Mouse (Mus musculus) intestine, postnatal 0 days (tissue): ENCODE measurements around the gene Fbxo36. TPM values are rescaled to one million over a fixed set of nuclear protein-coding genes. Genes with fewer than 3 reads are reported as not detected.

Experiments
- ATAC-seq: fragments of 200-750 bp; cut with Nextera tagmentation; 2 replicates; pipeline ENCODE4 v1.8.0; 2017; ENCODE audit warnings: mild to moderate bottlenecking, moderate TSS enrichment, moderate library complexity
- H3K27ac ChIP-seq: fragments of 300-500 bp; sonication (generic); 2 replicates; pipeline ENCODE4 v1.5.1; 2014; ENCODE audit warnings: mild to moderate bottlenecking, low read depth, low read length, moderate library complexity
- H3K27me3 ChIP-seq: fragments of 300-500 bp; sonication (generic); replicated peaks from 2 replicates; pipeline ENCODE4 v1.6.1; 2014; ENCODE audit warnings: low read length, mixed read lengths; ENCODE audit not compliant: control insufficient read depth, insufficient read depth
- H3K36me3 ChIP-seq: fragments of 300-500 bp; sonication (generic); 2 replicates; pipeline ENCODE4 v1.6.1; 2014; ENCODE audit warnings: mild to moderate bottlenecking, moderate library complexity; ENCODE audit not compliant: control insufficient read depth, insufficient read depth
- H3K4me1 ChIP-seq: fragments of 300-500 bp; sonication (generic); replicated peaks from 2 replicates; pipeline ENCODE4 v1.6.1; 2014; ENCODE audit warnings: antibody characterized with exemption, low read length, mixed read lengths; ENCODE audit not compliant: control insufficient read depth, insufficient read depth
- H3K4me2 ChIP-seq: fragments of 300-500 bp; sonication (generic); replicated peaks from 2 replicates; pipeline ENCODE4 v1.6.1; 2014; ENCODE audit warnings: low read depth, mild to moderate bottlenecking, moderate library complexity
- H3K4me3 ChIP-seq: fragments of 300-500 bp; sonication (generic); 2 replicates; pipeline ENCODE4 v1.5.1; 2014; ENCODE audit warnings: low read depth, low read length
- H3K9ac ChIP-seq: fragments of 300-500 bp; sonication (generic); 2 replicates; pipeline ENCODE4 v1.6.1; 2014; ENCODE audit warnings: mild to moderate bottlenecking, low read depth, low read length
- H3K9me3 ChIP-seq: fragments of 300-500 bp; sonication (generic); 2 replicates; pipeline ENCODE4 v1.6.1; 2016; ENCODE audit warnings: mixed run types; ENCODE audit not compliant: control insufficient read depth
- CTCF ChIP-seq: sonication (generic); IDR thresholded peaks from 2 replicates; pipeline ENCODE4 v1.5.1; 2016; ENCODE audit warnings: low read depth, mild to moderate bottlenecking, control low read depth, antibody characterized with exemption, moderate library complexity
- WGBS: fragments of 180-500 bp; shearing (Covaris S2); extraction: QIAGEN DNeasy Blood & Tissue Kit; methylation state at CpG from one replicate; pipeline ENCODE4 v1.1.7; 2014; 5-methylcytosine and 5-hydroxymethylcytosine counted together
- polyA plus RNA-seq: library from polyadenylated mRNA; unstranded; fragments of >200 nt; fragmentation: Nextera tagmentation; extraction: Ambion mirVana; gene quantifications from 2 replicates; pipeline ENCODE4 v1.2.1, GENCODE M21; 2015

Gene Fbxo36
- polyA plus RNA-seq, 1 experiment from 2014 or later: 14.4 TPM

DNA sequence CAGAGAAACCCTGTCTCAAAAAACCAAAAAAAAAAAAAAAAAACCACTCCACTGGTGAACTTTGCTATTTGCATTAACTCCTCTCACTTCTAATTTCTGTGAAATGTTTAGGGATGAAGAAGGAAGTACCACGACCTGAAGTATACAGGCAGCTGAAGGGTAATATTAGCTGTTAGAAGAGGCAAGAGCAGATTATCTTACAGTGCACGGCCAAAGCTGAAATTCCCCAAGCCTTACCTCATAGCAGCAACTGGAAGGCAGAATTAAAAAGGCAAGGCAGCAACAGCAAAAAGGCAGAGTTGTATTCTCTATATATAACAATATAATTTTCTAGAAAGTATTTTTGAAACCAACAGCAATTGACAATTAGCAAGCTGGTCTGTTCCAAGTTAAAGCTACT lies 14.6 kb upstream of the Fbxo36 start:
- WGBS: 25% methylated on average over 2 of the region's 2 CpGs
- H3K4me2 ChIP-seq: no peak overlapping the region
- no peak for TF ChIP-seq CTCF

GRCm38 (mm10) chr1:84837523-84838145 lies 2.0 kb upstream of the Fbxo36 start:
- WGBS: 5% methylated on average over 20 of the region's 20 CpGs
- H3K4me1 ChIP-seq: no peaks in the 10 kb centered on the region
- H3K36me3 ChIP-seq: no peaks in the 10 kb centered on the region; the same call in 1 of the 2 replicates
- no peaks in the 10 kb centered on the region for H3K27me3 ChIP-seq
- H3K4me2 ChIP-seq: peak overlapping the region; percentile 76
- peak overlapping the region; percentile 97 for H3K4me3 ChIP-seq
- peak overlapping the region; percentile 99 for H3K9ac ChIP-seq
- H3K27ac ChIP-seq: peak overlapping the region; percentile 99
- H3K9me3 ChIP-seq: no peaks in the 10 kb centered on the region
- ATAC-seq: no peak
- no peak for TF ChIP-seq CTCF

More for the DNA sequence above, 14.6 kb upstream of the Fbxo36 start:
- Histone ChIP-seq H3K27me3 (no peaks in the 10 kb centered on the region), H3K9ac (no peak overlapping the region), H3K27ac (no peak overlapping the region), H3K36me3 (peaks cover 10% of the 10 kb centered on the region; the same call in 1 of the 2 replicates), H3K9me3 (no peaks in the 10 kb centered on the region), H3K4me3 (no peak overlapping the region), H3K4me1 (no peaks in the 10 kb centered on the region)
- no peak for ATAC-seq

DNA sequence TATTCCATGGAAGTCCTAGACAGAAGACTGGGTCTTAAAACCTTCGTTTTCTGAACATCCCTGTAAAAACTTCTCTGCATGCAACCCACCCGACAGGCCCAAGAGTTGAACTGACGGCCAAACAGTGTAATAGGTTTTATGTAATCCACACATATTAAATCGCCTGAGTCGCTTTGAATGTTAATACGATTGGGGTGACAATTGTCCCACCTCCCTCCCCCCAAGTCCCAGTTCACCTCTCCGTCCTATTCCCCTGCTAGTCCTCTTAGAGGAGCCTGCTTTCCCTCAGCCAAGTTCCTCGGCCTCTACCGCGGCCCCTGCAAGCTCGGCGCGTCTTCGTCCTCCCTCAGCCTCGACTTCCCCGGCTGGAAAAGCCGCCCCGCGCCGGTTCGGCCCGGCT lies 1.5 kb upstream of the Fbxo36 start:
- no peaks in the 10 kb centered on the region for H3K4me1 ChIP-seq
- TF ChIP-seq CTCF: no peak
- H3K9ac ChIP-seq: peak overlapping the region; percentile 99
- H3K27ac ChIP-seq: peak overlapping the region; percentile 99
- peak overlapping the region; percentile 97 for H3K4me3 ChIP-seq
- WGBS: 1% methylated on average over 22 of the region's 22 CpGs
- no peaks in the 10 kb centered on the region for H3K27me3 ChIP-seq
- H3K36me3 ChIP-seq: no peaks in the 10 kb centered on the region; the same call in 1 of the 2 replicates
- ATAC-seq: no peak
- H3K4me2 ChIP-seq: peak overlapping the region; percentile 76
- H3K9me3 ChIP-seq: no peaks in the 10 kb centered on the region

- H3K4me2 ChIP-seq: peak overlapping the region; percentile 76
- no peaks in the 10 kb centered on the region for H3K9me3 ChIP-seq
- H3K27ac ChIP-seq: peak overlapping the region; percentile 99
- H3K27me3 ChIP-seq: no peaks in the 10 kb centered on the region
- no peaks in the 10 kb centered on the region for H3K4me1 ChIP-seq
- no peaks in the 10 kb centered on the region; the same call in 1 of the 2 replicates for H3K36me3 ChIP-seq
- peak overlapping the region; percentile 99 for H3K9ac ChIP-seq
- H3K4me3 ChIP-seq: peak overlapping the region; percentile 97
- WGBS: under 1% methylated on average over 44 of the region's 44 CpGs
- ATAC-seq: peak; percentile 54
- TF ChIP-seq CTCF: no peak
Measured at GRCm38 (mm10) chr1:84838621-84839151, 955 bp upstream of the Fbxo36 start.

DNA sequence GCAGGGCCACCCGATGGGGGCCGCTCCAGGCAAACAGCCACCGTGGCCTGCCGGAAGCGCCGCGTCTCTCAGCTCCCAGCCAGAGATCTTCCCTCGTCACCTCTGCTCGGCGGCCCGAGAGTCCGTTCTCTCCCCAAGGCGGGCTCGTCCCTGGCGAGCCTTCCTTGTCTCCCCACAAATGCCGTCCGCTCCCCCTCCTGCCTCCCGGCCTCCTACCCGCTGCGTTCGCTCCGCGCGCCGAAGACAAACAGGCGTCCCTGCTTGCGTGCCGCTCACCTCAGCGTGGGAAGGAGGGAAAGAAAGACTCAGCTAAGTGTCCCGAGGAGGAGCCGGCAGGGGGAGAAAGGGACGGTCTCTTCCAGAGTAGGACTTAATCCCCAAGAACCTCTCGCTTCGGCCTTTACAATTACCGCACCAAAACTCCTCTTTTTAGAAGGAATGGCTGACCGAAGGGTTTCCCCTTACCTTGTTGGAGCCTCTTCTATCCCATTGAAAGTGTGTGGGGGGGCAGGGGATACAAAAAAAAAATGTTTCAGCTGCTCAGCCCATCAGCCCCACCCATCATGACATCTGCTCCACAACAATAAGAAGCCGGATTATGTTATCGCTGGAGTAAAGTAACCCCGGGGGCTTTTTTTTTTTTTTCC lies 500 bp downstream of the Fbxo36 start, which contains the start of gene Trip12:
Gene Trip12, minus strand, starts transcription at position 499 of the 647 bp plus-strand sequence.
- no peaks in the 10 kb centered on the region for H3K36me3 ChIP-seq
- peak; percentile 52 for TF ChIP-seq CTCF
- H3K27me3 ChIP-seq: no peaks in the 10 kb centered on the region
- H3K9me3 ChIP-seq: no peaks in the 10 kb centered on the region
- under 1% methylated on average over 39 of the region's 39 CpGs for WGBS
- H3K4me3 ChIP-seq: peak within 1 kb of the TSS; percentile 97
- H3K4me2 ChIP-seq: peak within 1 kb of the TSS; percentile 76
- peak within 1 kb of the TSS; percentile 99 for H3K27ac ChIP-seq
- peak; percentile 26 for ATAC-seq
- H3K4me1 ChIP-seq: no peaks in the 10 kb centered on the region
- peak within 1 kb of the TSS; percentile 99 for H3K9ac ChIP-seq

- Histone ChIP-seq H3K27ac (no peak overlapping the region), H3K4me1 (no peaks in the 10 kb centered on the region), H3K27me3 (no peaks in the 10 kb centered on the region), H3K4me3 (no peak overlapping the region), H3K9ac (no peak overlapping the region), H3K4me2 (no peak overlapping the region; the same call in 1 of the 2 replicates), H3K36me3 (no peaks in the 10 kb centered on the region), H3K9me3 (no peaks in the 10 kb centered on the region)
- no peak for TF ChIP-seq CTCF
- 71% methylated on average over 3 of the region's 3 CpGs for WGBS
- ATAC-seq: no peak
Measured at GRCm38 (mm10) chr1:84841061-84841460, 1.4 kb downstream of the Fbxo36 start.
